Mouse (Mus musculus): ENCODE measurements around the gene Numb. TPM values are rescaled to one million over a fixed set of nuclear protein-coding genes. Genes with fewer than 3 reads are reported as not detected.

Numb gene
- 15.0 TPM for polyA plus RNA-seq (2014; fragmentation: Illumina TruSeq; extraction: RNeasy Lipid Tissue Mini Kit (QIAGEN cat#74804); ENCODE audit: low read depth, low replicate concordance)

DNA sequence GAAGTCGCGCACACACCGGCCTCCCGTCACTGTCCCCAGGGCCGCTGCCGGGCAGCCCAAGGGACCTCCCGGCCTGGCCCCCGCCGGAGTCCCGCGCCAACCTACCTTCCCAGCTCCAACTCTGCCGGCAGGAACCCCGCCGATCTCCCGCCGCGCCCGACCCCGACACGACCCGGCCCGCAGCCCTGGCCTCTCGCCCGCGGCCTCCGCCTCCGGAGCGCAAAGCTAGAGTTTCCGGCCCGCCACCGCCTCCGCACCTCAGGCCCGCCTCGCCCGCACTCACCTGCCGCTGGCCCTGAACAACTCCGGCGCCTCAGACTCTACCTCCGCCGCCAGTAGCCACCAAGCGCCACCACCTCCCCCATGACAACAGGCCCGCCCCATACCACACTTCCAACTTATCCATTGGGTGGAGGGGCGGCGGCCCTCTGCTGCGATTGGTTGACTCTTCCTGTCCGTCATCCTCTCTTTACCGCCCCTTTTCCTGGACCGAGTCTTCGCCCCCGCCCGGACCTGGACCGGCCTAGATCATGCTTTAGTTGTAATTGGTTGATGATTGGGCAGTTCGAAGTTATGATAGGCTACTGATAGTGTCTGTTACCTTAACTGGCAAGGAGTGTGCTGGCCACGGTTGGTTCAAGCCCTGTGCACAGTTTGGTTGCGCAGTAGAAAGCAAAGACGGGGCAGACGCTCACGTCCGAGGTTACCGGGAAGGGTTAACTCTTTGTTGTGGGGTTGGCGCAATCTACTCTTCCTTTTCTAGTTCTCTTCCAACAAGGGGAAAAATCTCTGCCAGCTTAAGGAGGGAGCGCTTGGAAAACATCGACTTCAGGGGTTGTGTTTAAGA is at the start of gene Numb:
TSS of gene Numb (minus strand) at position 400 of the 847 bp plus-strand sequence.

GRCm38 (mm10) chr12:83950493-83950839 is 28.7 kb upstream of the Numb start, which contains the start of gene Riox1:
TSS of gene Riox1 (plus strand) at chr12:83950608.

GRCm38 (mm10) chr12:83763311-83764043 is 158.3 kb downstream of the Numb start, which contains the start of gene Papln:
TSS of gene Papln (plus strand) at chr12:83763634.

Other genes with a start within 250 kb of the Numb start
- gene Psen1, start 233.8 kb downstream of the Numb start, polyA plus RNA-seq (2014; fragmentation: Illumina TruSeq; extraction: RNeasy Lipid Tissue Mini Kit (QIAGEN cat#74804); ENCODE audit: low read depth, low replicate concordance), result 96.1 TPM
- 0.42 TPM for gene Papln, start 158.3 kb downstream of the Numb start, polyA plus RNA-seq (2014; fragmentation: Illumina TruSeq; extraction: RNeasy Lipid Tissue Mini Kit (QIAGEN cat#74804); ENCODE audit: low read depth, low replicate concordance)
- gene Riox1, start 28.7 kb upstream of the Numb start, polyA plus RNA-seq (2014; fragmentation: Illumina TruSeq; extraction: RNeasy Lipid Tissue Mini Kit (QIAGEN cat#74804); ENCODE audit: low read depth, low replicate concordance), result 0.74 TPM
- gene Heatr4, start 62.9 kb upstream of the Numb start, polyA plus RNA-seq (2014; fragmentation: Illumina TruSeq; extraction: RNeasy Lipid Tissue Mini Kit (QIAGEN cat#74804); ENCODE audit: low read depth, low replicate concordance), result 21.8 TPM
- gene Acot2, start 65.9 kb upstream of the Numb start, polyA plus RNA-seq (2014; fragmentation: Illumina TruSeq; extraction: RNeasy Lipid Tissue Mini Kit (QIAGEN cat#74804); ENCODE audit: low read depth, low replicate concordance), result 0.15 TPM
- gene Acot1, start 87.6 kb upstream of the Numb start, polyA plus RNA-seq (2014; fragmentation: Illumina TruSeq; extraction: RNeasy Lipid Tissue Mini Kit (QIAGEN cat#74804); ENCODE audit: low read depth, low replicate concordance), result 1.4 TPM
- 0.11 TPM for gene Acot4, start 116.4 kb upstream of the Numb start, polyA plus RNA-seq (2014; fragmentation: Illumina TruSeq; extraction: RNeasy Lipid Tissue Mini Kit (QIAGEN cat#74804); ENCODE audit: low read depth, low replicate concordance)
- not detected for gene Gm49366, start 117.0 kb upstream of the Numb start, polyA plus RNA-seq (2014; fragmentation: Illumina TruSeq; extraction: RNeasy Lipid Tissue Mini Kit (QIAGEN cat#74804); ENCODE audit: low read depth, low replicate concordance)
- gene Acot3, start 130.2 kb upstream of the Numb start, polyA plus RNA-seq (2014; fragmentation: Illumina TruSeq; extraction: RNeasy Lipid Tissue Mini Kit (QIAGEN cat#74804); ENCODE audit: low read depth, low replicate concordance), result not detected
- gene Acot5, start 147.4 kb upstream of the Numb start, polyA plus RNA-seq (2014; fragmentation: Illumina TruSeq; extraction: RNeasy Lipid Tissue Mini Kit (QIAGEN cat#74804); ENCODE audit: low read depth, low replicate concordance), result not detected
- 1.1 TPM for gene Acot6, start 178.7 kb upstream of the Numb start, polyA plus RNA-seq (2014; fragmentation: Illumina TruSeq; extraction: RNeasy Lipid Tissue Mini Kit (QIAGEN cat#74804); ENCODE audit: low read depth, low replicate concordance)
- 85.0 TPM for gene Dnal1, start 192.4 kb upstream of the Numb start, polyA plus RNA-seq (2014; fragmentation: Illumina TruSeq; extraction: RNeasy Lipid Tissue Mini Kit (QIAGEN cat#74804); ENCODE audit: low read depth, low replicate concordance)
- 12.8 TPM for gene Pnma1, start 226.6 kb upstream of the Numb start, polyA plus RNA-seq (2014; fragmentation: Illumina TruSeq; extraction: RNeasy Lipid Tissue Mini Kit (QIAGEN cat#74804); ENCODE audit: low read depth, low replicate concordance)